Mouse (Mus musculus) lung, adult 2 months (tissue): ENCODE data around the gene Mef2d.

Experiments used
- CTCF ChIP-seq: fragments of 200-500 bp; IDR thresholded peaks from 2 replicates; pipeline ENCODE4 v1.5.1; 2011; ENCODE audit warnings: mild to moderate bottlenecking, low read length, control low read depth; ENCODE audit not compliant: insufficient read depth
- POLR2A ChIP-seq: fragments of 200-500 bp; IDR thresholded peaks from 2 replicates; pipeline ENCODE4 v1.6.1; 2011; ENCODE audit warnings: low read depth, mild to moderate bottlenecking, control low read depth, low read length, borderline replicate concordance; ENCODE audit errors: extremely low read depth

DNA sequence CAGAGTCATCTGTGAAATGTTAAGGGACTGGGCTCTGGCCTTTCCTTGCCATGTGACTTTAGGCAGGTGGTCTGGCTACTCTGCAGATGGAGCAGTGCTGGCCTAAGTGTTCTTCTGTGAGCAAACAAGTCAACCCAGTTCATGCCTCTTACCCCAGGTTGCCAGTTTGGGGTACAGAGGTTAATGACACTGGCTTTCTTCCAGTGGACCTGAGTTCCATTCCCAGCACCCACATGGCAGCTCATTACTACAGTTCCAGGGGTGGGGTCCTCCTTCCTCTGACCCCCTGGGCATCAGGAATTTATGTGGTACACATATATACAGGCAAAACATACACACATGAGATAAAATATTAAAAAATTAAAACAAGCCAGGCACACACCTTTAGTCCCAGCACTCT lies 14.6 kb downstream of the Mef2d start:
- TF ChIP-seq CTCF (no peak), POLR2A (no peak)
